Mouse (Mus musculus) layer of hippocampus, adult 9-10 months (tissue): ENCODE results near the gene Tmem114.

ENCODE experiments used
- DNase-seq: peaks from one replicate; pipeline ENCODE4 v3.0.0; 2022; ENCODE audit warnings: low spot score

Gene Tmem114

GRCm38 (mm10) chr16:8424971-8425330, at the start of gene Tmem114:
Gene Tmem114 (minus strand): TSS chr16:8425136.
- DNase-seq = no peak

GRCm38 (mm10) chr16:8470603-8471481, 45.9 kb upstream of the Tmem114 start, which contains the start of gene Mettl22:
Gene Mettl22 (plus strand): TSS chr16:8470788.
- peak; percentile 72 for DNase-seq

GRCm38 (mm10) chr16:8470132-8470531, 45.2 kb upstream of the Tmem114 start:
- DNase-seq = no peak

GRCm38 (mm10) chr16:8459098-8459497, 34.2 kb upstream of the Tmem114 start:
- peak; percentile 31 for DNase-seq

GRCm38 (mm10) chr16:8458391-8458790, 33.5 kb upstream of the Tmem114 start:
- DNase-seq = no peak

- no peak for DNase-seq
Measured at GRCm38 (mm10) chr16:8455221-8455620, 30.3 kb upstream of the Tmem114 start.

- DNase-seq = no peak
Measured at GRCm38 (mm10) chr16:8453301-8453700, 28.4 kb upstream of the Tmem114 start.

GRCm38 (mm10) chr16:8446256-8446655, 21.3 kb upstream of the Tmem114 start:
- no peak for DNase-seq

GRCm38 (mm10) chr16:8444911-8445310, 20.0 kb upstream of the Tmem114 start:
- DNase-seq = no peak

- no peak for DNase-seq
Measured at GRCm38 (mm10) chr16:8432616-8433015, 7.7 kb upstream of the Tmem114 start.

GRCm38 (mm10) chr16:8429531-8429930, 4.6 kb upstream of the Tmem114 start:
- no peak for DNase-seq

- DNase-seq = no peak
Measured at GRCm38 (mm10) chr16:8425736-8426135, 800 bp upstream of the Tmem114 start.

- peak; percentile 17 for DNase-seq
Measured at GRCm38 (mm10) chr16:8424161-8424970, 570 bp downstream of the Tmem114 start.

- no peak for DNase-seq
Measured at GRCm38 (mm10) chr16:8423626-8424114, 1.3 kb downstream of the Tmem114 start.

GRCm38 (mm10) chr16:8420842-8421241, 4.1 kb downstream of the Tmem114 start:
- no peak for DNase-seq

- DNase-seq = no peak
Measured at GRCm38 (mm10) chr16:8420381-8420780, 4.6 kb downstream of the Tmem114 start.

- DNase-seq = no peak
Measured at GRCm38 (mm10) chr16:8419666-8420065, 5.3 kb downstream of the Tmem114 start.

GRCm38 (mm10) chr16:8418126-8418525, 6.8 kb downstream of the Tmem114 start:
- no peak for DNase-seq

GRCm38 (mm10) chr16:8417011-8417720, 7.8 kb downstream of the Tmem114 start:
- DNase-seq = no peak

- DNase-seq = no peak
Measured at GRCm38 (mm10) chr16:8415996-8416395, 8.9 kb downstream of the Tmem114 start.

- no peak for DNase-seq
Measured at GRCm38 (mm10) chr16:8413441-8413840, 11.5 kb downstream of the Tmem114 start.

- peak; percentile 61 for DNase-seq
Measured at GRCm38 (mm10) chr16:8412213-8412612, 12.7 kb downstream of the Tmem114 start.
